Mouse (Mus musculus): Measurements from ENCODE around the gene Fto.

Gene Fto

GRCm38 (mm10) chr8:91562600-91562999 lies 249.3 kb downstream of the Fto start:
- no peak for DNase-seq (ENCODE audit: low read depth)

- no peak for DNase-seq (ENCODE audit: low read depth)
Measured at GRCm38 (mm10) chr8:91563326-91563725, 250.0 kb downstream of the Fto start.

- DNase-seq (ENCODE audit: low read depth): no peak
Measured at GRCm38 (mm10) chr8:91565869-91566502, 252.7 kb downstream of the Fto start.

GRCm38 (mm10) chr8:91566503-91566869 lies 253.2 kb downstream of the Fto start:
- no peak for DNase-seq (ENCODE audit: low read depth)

GRCm38 (mm10) chr8:91569874-91570273 lies 256.5 kb downstream of the Fto start:
- no peak for DNase-seq (ENCODE audit: low read depth)

- DNase-seq (ENCODE audit: low read depth): no peak
Measured at GRCm38 (mm10) chr8:91570809-91571208, 257.5 kb downstream of the Fto start.

- DNase-seq (ENCODE audit: low read depth): no peak
Measured at GRCm38 (mm10) chr8:91571978-91572377, 258.7 kb downstream of the Fto start.

- DNase-seq (ENCODE audit: low read depth): no peak
Measured at GRCm38 (mm10) chr8:91572630-91573029, 259.3 kb downstream of the Fto start.

GRCm38 (mm10) chr8:91575576-91575975 lies 262.3 kb downstream of the Fto start:
- no peak for DNase-seq (ENCODE audit: low read depth)

- no peak for DNase-seq (ENCODE audit: low read depth)
Measured at GRCm38 (mm10) chr8:91576086-91576917, 263.0 kb downstream of the Fto start.

- DNase-seq (ENCODE audit: low read depth): no peak
Measured at GRCm38 (mm10) chr8:91576918-91577241, 263.6 kb downstream of the Fto start.

GRCm38 (mm10) chr8:91577605-91578004 lies 264.3 kb downstream of the Fto start:
- DNase-seq (ENCODE audit: low read depth): no peak

GRCm38 (mm10) chr8:91584620-91585415 lies 271.5 kb downstream of the Fto start:
- DNase-seq (ENCODE audit: low read depth): no peak

GRCm38 (mm10) chr8:91592436-91593105 lies 279.2 kb downstream of the Fto start:
- DNase-seq (ENCODE audit: low read depth): no peak

GRCm38 (mm10) chr8:91593202-91593781 lies 280.0 kb downstream of the Fto start:
- no peak for DNase-seq (ENCODE audit: low read depth)

- no peak for DNase-seq (ENCODE audit: low read depth)
Measured at GRCm38 (mm10) chr8:91599349-91599837, 286.1 kb downstream of the Fto start.

- no peak for DNase-seq (ENCODE audit: low read depth)
Measured at GRCm38 (mm10) chr8:91603751-91604150, 290.4 kb downstream of the Fto start.

GRCm38 (mm10) chr8:91605901-91606300 lies 292.6 kb downstream of the Fto start:
- no peak for DNase-seq (ENCODE audit: low read depth)

GRCm38 (mm10) chr8:91607091-91607490 lies 293.8 kb downstream of the Fto start:
- DNase-seq (ENCODE audit: low read depth): no peak

- DNase-seq (ENCODE audit: low read depth): no peak
Measured at GRCm38 (mm10) chr8:91611191-91611590, 297.9 kb downstream of the Fto start.

GRCm38 (mm10) chr8:91611723-91612362 lies 298.5 kb downstream of the Fto start:
- DNase-seq (ENCODE audit: low read depth): no peak

All from c-Kit-positive CD71-negative TER-119-negative erythroid progenitor cells, embryonic 14.5 days (primary cell).